In genomic region chr3:41555491-41556381, GRCm38 (mm10) we compare ENCODE assay signal across 8 mouse cellular contexts. TPM values are rescaled to one million over a fixed set of nuclear protein-coding genes. Genes with fewer than 3 reads are reported as not detected.
DNase-seq lines count a peak whose midpoint lies in the region; ATAC-seq and TF ChIP-seq lines count a peak whose summit lies in the region.

Gene Jade1 (plus strand): TSS chr3:41555731.

- H3K9me3 ChIP-seq in kidney, postnatal 0 days (replicated peaks; ENCODE audit: low read length): no peaks in the 10 kb centered on the region
- H3K9me3 ChIP-seq in intestine, embryonic 14.5 days (ENCODE audit: control insufficient read depth, low read length): no peaks in the 10 kb centered on the region
- H3K9me3 ChIP-seq in midbrain, embryonic 16.5 days (replicated peaks; ENCODE audit: control insufficient read depth, low read length, poor library complexity, severe bottlenecking): no peaks in the 10 kb centered on the region

- H3K36me3 ChIP-seq in kidney, postnatal 0 days (ENCODE audit: insufficient read depth, low read length): no peaks in the 10 kb centered on the region
- H3K36me3 ChIP-seq in intestine, embryonic 14.5 days (ENCODE audit: control insufficient read depth, insufficient read depth, low read length): no peaks in the 10 kb centered on the region
- no peaks in the 10 kb centered on the region for H3K36me3 ChIP-seq in midbrain, embryonic 16.5 days (ENCODE audit: control insufficient read depth, insufficient read depth, low read length)

- no peak within 1 kb of the TSS for H3K4me3 ChIP-seq in kidney, postnatal 0 days (replicated peaks; ENCODE audit: low read depth, low read length)
- no peak within 1 kb of the TSS for H3K4me3 ChIP-seq in intestine, embryonic 14.5 days (ENCODE audit: low read depth, low read length)
- H3K4me3 ChIP-seq in midbrain, embryonic 16.5 days (ENCODE audit: low read depth, low read length): no peak within 1 kb of the TSS

- no peaks in the 10 kb centered on the region for H3K4me1 ChIP-seq in kidney, postnatal 0 days (replicated peaks; ENCODE audit: insufficient read depth, low read length)
- no peaks in the 10 kb centered on the region for H3K4me1 ChIP-seq in intestine, embryonic 14.5 days (replicated peaks; ENCODE audit: control insufficient read depth, insufficient read depth, low read length)
- no peaks in the 10 kb centered on the region for H3K4me1 ChIP-seq in midbrain, embryonic 16.5 days (ENCODE audit: control insufficient read depth, insufficient read depth, low read length)

- no peak within 1 kb of the TSS for H3K4me2 ChIP-seq in kidney, postnatal 0 days (ENCODE audit: low read length)
- H3K4me2 ChIP-seq in intestine, embryonic 14.5 days (ENCODE audit: low read length): no peak within 1 kb of the TSS
- H3K4me2 ChIP-seq in midbrain, embryonic 16.5 days (ENCODE audit: low read length): no peak within 1 kb of the TSS

- intact Hi-C loops in gastrocnemius, postnatal 14 days (cut with DNase I; ENCODE audit: low total_unique reads): no loop called here

- no peak for DNase-seq in kidney, postnatal 0 days (ENCODE audit: low spot score)
- no peak for DNase-seq in kidney, postnatal 36 days
- no peak for DNase-seq in adrenal gland, postnatal 14 days
- no peak for DNase-seq in gastrocnemius, postnatal 14 days
- DNase-seq in intestine, embryonic 14.5 days (ENCODE audit: low spot score): no peak
- no peak for DNase-seq in cerebellum, postnatal 36 days
- DNase-seq in embryo, embryonic 9.5 days (ENCODE audit: extremely low spot score): no peak

- no peak for ATAC-seq in kidney, postnatal 0 days (replicated peaks; ENCODE audit: low FRiP score, low read depth)
- no peak for ATAC-seq in intestine, embryonic 14.5 days (replicated peaks; ENCODE audit: low FRiP score, low TSS enrichment, low read depth)
- no peak for ATAC-seq in midbrain, embryonic 16.5 days

- 98% methylated on average over 35 of the region's 36 CpGs for WGBS in kidney, postnatal 0 days
- whole genome bisulfite sequencing in intestine, embryonic 14.5 days: 94% methylated on average over 36 of the region's 36 CpGs
- 97% methylated on average over 30 of the region's 36 CpGs for WGBS in midbrain, embryonic 16.5 days

- no peak within 1 kb of the TSS for H3K9ac ChIP-seq in kidney, postnatal 0 days (ENCODE audit: low read depth, low read length)
- no peak within 1 kb of the TSS for H3K9ac ChIP-seq in intestine, embryonic 14.5 days (ENCODE audit: low read length)
- no peak within 1 kb of the TSS for H3K9ac ChIP-seq in midbrain, embryonic 16.5 days (ENCODE audit: low read depth, low read length)

- H3K27ac ChIP-seq in kidney, postnatal 0 days: no peak within 1 kb of the TSS
- H3K27ac ChIP-seq in intestine, embryonic 14.5 days (ENCODE audit: low read depth): no peak within 1 kb of the TSS
- H3K27ac ChIP-seq in midbrain, embryonic 16.5 days (ENCODE audit: low read length): no peak within 1 kb of the TSS

- no peaks in the 10 kb centered on the region for H3K27me3 ChIP-seq in kidney, postnatal 0 days (ENCODE audit: insufficient read depth, low read length)
- no peaks in the 10 kb centered on the region for H3K27me3 ChIP-seq in intestine, embryonic 14.5 days (replicated peaks; ENCODE audit: control insufficient read depth, insufficient read depth, low read length)
- H3K27me3 ChIP-seq in midbrain, embryonic 16.5 days (ENCODE audit: control insufficient read depth, insufficient read depth, low read depth, low read length): no peaks in the 10 kb centered on the region

- TF ChIP-seq CTCF in kidney, postnatal 0 days (IDR thresholded peaks at IDR 0.05; ENCODE audit: low read depth): no peak

RNA-seq across cellular contexts. Expression of gene Jade1, which starts in this region (rescaled TPM):
- 25.4 and 25.8 TPM in 2 replicates for polyA plus RNA-seq in kidney, postnatal 0 days (2015; fragmentation: Nextera tagmentation; extraction: Ambion mirVana)
- 42.8 and 43.5 TPM in 2 replicates for total RNA-seq in adrenal gland, postnatal 14 days (2021)
- total RNA-seq in gastrocnemius, postnatal 14 days (2021): 10 to 100 TPM; 16.4 to 22.3 TPM
- polyA plus RNA-seq in intestine, embryonic 14.5 days (2014; fragmentation: Nextera tagmentation; extraction: Ambion mirVana): 20.0 and 21.0 TPM in 2 replicates
- 13.2 and 14.2 TPM in 2 replicates for polyA plus RNA-seq in midbrain, embryonic 16.5 days (2015; fragmentation: Nextera tagmentation; extraction: Ambion mirVana)
